Mouse (Mus musculus): ENCODE results near the gene Padi4.

DNA sequence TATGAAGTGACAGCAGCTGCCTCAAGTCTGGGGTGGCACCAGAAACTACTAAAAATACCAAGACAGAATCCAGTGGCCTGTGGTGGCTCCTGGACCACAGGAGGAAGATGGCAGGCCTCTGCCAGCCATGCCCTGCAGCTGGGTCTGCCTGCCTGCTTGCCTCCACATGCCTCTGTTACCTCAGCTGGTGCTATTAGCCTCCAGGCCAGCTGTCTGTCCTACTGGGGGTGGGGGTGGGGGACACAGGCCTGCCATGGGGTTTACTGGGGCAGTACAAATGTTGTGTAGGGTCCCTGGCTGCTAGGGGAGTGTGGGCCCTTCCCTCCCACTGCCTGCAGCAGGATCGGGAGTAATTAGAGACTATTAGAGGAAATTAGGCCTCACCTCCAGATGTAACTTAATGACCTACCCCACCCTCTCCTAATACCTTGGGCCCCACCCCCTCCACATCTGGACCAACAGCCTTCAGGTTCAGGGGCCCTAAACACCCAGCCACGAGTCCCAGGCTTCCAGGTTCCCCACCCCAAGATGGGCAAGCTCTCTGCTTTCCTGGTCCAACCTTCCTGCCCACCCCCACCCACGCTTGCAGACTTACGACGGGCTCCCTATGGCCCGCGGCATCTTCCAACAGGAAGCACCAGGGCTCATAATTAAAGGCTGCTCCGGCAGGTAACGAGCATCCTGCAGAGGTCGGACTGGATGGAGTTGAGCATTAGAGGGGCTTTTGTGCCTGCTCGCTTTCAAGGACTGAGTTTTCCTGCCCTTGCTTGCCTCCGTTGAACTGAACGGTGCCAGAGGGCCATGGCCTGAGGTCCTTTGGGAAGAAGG, 39.5 kb upstream of the Padi4 start:
- TF ChIP-seq CTCF (IDR thresholded peaks at IDR 0.05; ENCODE audit: low read depth, low read length) (no peak), POLR2A (IDR thresholded peaks at IDR 0.05; ENCODE audit: extremely low read depth, insufficient read depth, low read length) (no peak)
